Mouse (Mus musculus) stomach, postnatal 0 days (tissue): Measurements from ENCODE around the gene Emcn.

ENCODE experiments used
- CTCF ChIP-seq: IDR thresholded peaks from 2 replicates; pipeline ENCODE4 v1.5.1; 2016; ENCODE audit warnings: antibody characterized with exemption, low read depth, mild to moderate bottlenecking, moderate library complexity
- EP300 ChIP-seq: optimal IDR thresholded peaks from 2 replicates; pipeline ENCODE3; 2016; ENCODE audit warnings: antibody characterized with exemption

DNA sequence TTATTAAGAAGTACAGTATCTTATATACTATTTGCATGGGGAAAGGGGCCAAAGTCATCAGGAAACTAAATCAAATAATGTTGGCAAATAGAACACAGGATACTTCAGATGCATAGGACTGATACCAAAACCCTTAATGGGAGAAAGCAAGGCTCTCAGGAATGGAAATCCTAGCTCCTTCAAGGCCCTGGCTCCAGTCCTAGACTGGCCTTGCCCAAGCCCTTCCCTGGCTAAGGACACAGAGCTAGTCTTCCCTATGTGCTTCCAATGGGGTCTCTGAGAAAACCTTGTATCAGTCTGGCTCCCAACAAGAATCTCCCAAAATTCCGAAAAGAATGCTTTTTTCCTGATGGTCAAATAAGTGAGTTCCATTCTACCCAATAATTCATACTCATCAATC lies 126.5 kb downstream of the Emcn start:
- TF ChIP-seq CTCF, result no peak
- TF ChIP-seq EP300, result no peak
